Mouse (Mus musculus) limb, embryonic 15.5 days (tissue): ENCODE data around the gene Dock2. TPM values are rescaled to one million over a fixed set of nuclear protein-coding genes. Genes with fewer than 3 reads are reported as not detected.

Source experiments
- ATAC-seq: fragments of 200-750 bp; cut with Nextera tagmentation; 2 replicates; pipeline ENCODE4 v1.8.0; 2017; ENCODE audit warnings: low read depth, moderate TSS enrichment; ENCODE audit not compliant: insufficient number of reproducible peaks, low FRiP score, low TSS enrichment
- H3K27ac ChIP-seq: fragments of 300-500 bp; sonication (generic); 2 replicates; pipeline ENCODE4 v1.5.1; 2015; ENCODE audit warnings: moderate library complexity, mild to moderate bottlenecking, inconsistent platforms
- H3K27me3 ChIP-seq: fragments of 300-500 bp; sonication (generic); 2 replicates; pipeline ENCODE4 v1.6.1; 2015; ENCODE audit warnings: inconsistent platforms
- H3K36me3 ChIP-seq: fragments of 300-500 bp; sonication (generic); 2 replicates; pipeline ENCODE4 v1.6.1; 2015; ENCODE audit warnings: inconsistent platforms
- H3K4me1 ChIP-seq: fragments of 300-500 bp; sonication (generic); 2 replicates; pipeline ENCODE4 v1.6.1; 2015; ENCODE audit warnings: inconsistent platforms
- H3K4me2 ChIP-seq: fragments of 300-500 bp; sonication (generic); 2 replicates; pipeline ENCODE4 v1.6.1; 2015; ENCODE audit warnings: mild to moderate bottlenecking, inconsistent platforms
- H3K4me3 ChIP-seq: fragments of 300-500 bp; sonication (generic); 2 replicates; pipeline ENCODE4 v1.5.1; 2015; ENCODE audit warnings: mild to moderate bottlenecking, inconsistent platforms
- H3K9ac ChIP-seq: fragments of 300-500 bp; sonication (generic); 2 replicates; pipeline ENCODE4 v1.6.1; 2015; ENCODE audit warnings: inconsistent platforms
- H3K9me3 ChIP-seq: fragments of 300-500 bp; sonication (generic); 2 replicates; pipeline ENCODE4 v1.6.1; 2016; ENCODE audit warnings: inconsistent platforms
- WGBS: fragments of 180-500 bp; shearing (Covaris S2); methylation state at CpG from one replicate; pipeline ENCODE4 v1.1.7; 2015; 5-methylcytosine and 5-hydroxymethylcytosine counted together
- polyA plus RNA-seq: library from polyadenylated mRNA; unstranded; fragments of >200 nt; fragmentation: Nextera tagmentation; extraction: Ambion mirVana; gene quantifications from 2 replicates; pipeline ENCODE4 v1.2.1, GENCODE M21; 2015

Gene Dock2
- polyA plus RNA-seq, 1 experiment from 2014 or later: 2.6 TPM

GRCm38 (mm10) chr11:34708278-34708677 is 75.4 kb downstream of the Dock2 start:
- no peak for ATAC-seq
- Histone ChIP-seq H3K4me1 (no peaks in the 10 kb centered on the region), H3K9ac (no peak overlapping the region), H3K27ac (no peak overlapping the region), H3K27me3 (no peaks in the 10 kb centered on the region), H3K4me2 (no peak overlapping the region), H3K36me3 (no peaks in the 10 kb centered on the region), H3K9me3 (no peaks in the 10 kb centered on the region), H3K4me3 (no peak overlapping the region)
- 70% methylated on average over 11 of the region's 11 CpGs for WGBS

GRCm38 (mm10) chr11:34707360-34707759 is 76.3 kb downstream of the Dock2 start:
- H3K4me3 ChIP-seq: no peak overlapping the region
- 74% methylated on average over 5 of the region's 5 CpGs for WGBS
- H3K36me3 ChIP-seq: no peaks in the 10 kb centered on the region
- H3K27me3 ChIP-seq: no peaks in the 10 kb centered on the region
- no peaks in the 10 kb centered on the region for H3K9me3 ChIP-seq
- no peak overlapping the region for H3K4me2 ChIP-seq
- H3K4me1 ChIP-seq: no peaks in the 10 kb centered on the region
- H3K27ac ChIP-seq: no peak overlapping the region
- no peak for ATAC-seq
- no peak overlapping the region for H3K9ac ChIP-seq

GRCm38 (mm10) chr11:34705108-34705446 is 78.6 kb downstream of the Dock2 start:
- Histone ChIP-seq H3K9me3 (no peaks in the 10 kb centered on the region), H3K27ac (no peak overlapping the region), H3K4me3 (no peak overlapping the region), H3K9ac (no peak overlapping the region), H3K36me3 (no peaks in the 10 kb centered on the region), H3K27me3 (no peaks in the 10 kb centered on the region), H3K4me1 (no peaks in the 10 kb centered on the region), H3K4me2 (no peak overlapping the region)
- WGBS: 64% methylated on average over 4 of the region's 4 CpGs
- ATAC-seq: no peak

DNA sequence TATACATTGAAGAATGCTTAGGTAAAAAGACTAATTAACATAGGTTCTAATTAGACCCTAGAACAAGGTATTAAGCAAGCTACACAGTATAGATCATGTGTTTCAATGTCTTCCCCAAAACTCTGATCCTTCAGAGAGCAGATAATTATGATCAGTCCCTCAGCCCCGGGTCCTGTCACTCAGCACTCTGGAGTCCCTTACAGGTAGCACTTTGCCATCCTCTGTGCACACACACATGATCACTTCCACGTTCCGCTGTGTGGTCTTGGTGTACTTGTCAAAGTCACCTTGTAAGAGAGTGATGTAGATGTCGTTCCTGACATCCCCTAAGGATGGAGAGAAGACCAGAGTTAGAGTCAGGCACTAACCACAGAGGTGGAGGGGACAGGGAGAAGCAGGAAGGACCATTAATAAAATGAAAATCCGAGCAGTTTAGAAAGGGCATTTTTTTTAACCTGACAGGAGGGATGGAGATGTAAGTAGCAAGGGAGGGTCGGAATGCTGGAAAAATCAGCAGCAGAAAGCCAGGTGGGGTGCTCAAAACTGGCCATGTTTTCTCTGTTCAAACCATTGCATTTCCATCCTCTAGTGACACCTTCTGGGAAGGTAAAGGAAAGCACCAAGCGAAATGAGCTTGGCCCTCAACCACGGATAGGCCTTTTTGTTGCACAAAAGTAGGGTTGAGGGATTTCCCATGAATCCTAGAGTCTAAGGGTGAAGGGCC is 79.1 kb downstream of the Dock2 start:
- no peak overlapping the region for H3K4me2 ChIP-seq
- no peaks in the 10 kb centered on the region for H3K36me3 ChIP-seq
- no peak overlapping the region for H3K9ac ChIP-seq
- H3K4me3 ChIP-seq: no peak overlapping the region
- 55% methylated on average over 8 of the region's 8 CpGs for WGBS
- no peaks in the 10 kb centered on the region for H3K9me3 ChIP-seq
- no peak overlapping the region for H3K27ac ChIP-seq
- H3K4me1 ChIP-seq: no peaks in the 10 kb centered on the region
- ATAC-seq: no peak
- no peaks in the 10 kb centered on the region for H3K27me3 ChIP-seq

- no peak overlapping the region for H3K9ac ChIP-seq
- H3K27me3 ChIP-seq: no peaks in the 10 kb centered on the region
- 54% methylated on average over 6 of the region's 6 CpGs for WGBS
- H3K9me3 ChIP-seq: no peaks in the 10 kb centered on the region
- no peaks in the 10 kb centered on the region for H3K4me1 ChIP-seq
- ATAC-seq: no peak
- no peak overlapping the region for H3K27ac ChIP-seq
- no peak overlapping the region for H3K4me3 ChIP-seq
- no peak overlapping the region for H3K4me2 ChIP-seq
- no peaks in the 10 kb centered on the region for H3K36me3 ChIP-seq
Observed at GRCm38 (mm10) chr11:34703851-34704250, 79.8 kb downstream of the Dock2 start.

DNA sequence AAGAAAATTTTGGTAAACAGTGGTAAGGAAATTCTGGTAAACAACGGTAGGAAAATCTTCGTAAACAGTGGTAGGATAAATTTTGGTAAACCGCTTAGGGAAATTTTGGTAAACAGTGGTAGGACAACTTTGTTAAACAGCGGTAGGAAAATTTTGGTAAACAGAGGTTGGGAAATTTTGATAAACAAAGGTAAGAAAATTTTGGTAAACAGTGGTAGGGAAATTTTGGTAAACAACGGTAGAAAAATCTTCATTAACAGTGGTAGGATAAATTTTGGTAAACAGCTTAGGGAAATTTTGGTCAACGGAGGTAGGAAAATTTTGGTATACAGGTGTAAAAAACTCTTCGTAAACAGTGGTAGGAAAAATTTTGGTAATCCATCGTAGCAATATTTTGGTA is 101.9 kb downstream of the Dock2 start:
- no peaks in the 10 kb centered on the region for H3K4me1 ChIP-seq
- ATAC-seq: peak; percentile 80
- no peak overlapping the region for H3K4me2 ChIP-seq
- WGBS: 51% methylated on average over 8 of the region's 8 CpGs
- no peak overlapping the region for H3K4me3 ChIP-seq
- no peak overlapping the region for H3K27ac ChIP-seq
- H3K9ac ChIP-seq: no peak overlapping the region
- no peaks in the 10 kb centered on the region for H3K36me3 ChIP-seq
- H3K27me3 ChIP-seq: no peaks in the 10 kb centered on the region
- H3K9me3 ChIP-seq: no peaks in the 10 kb centered on the region

DNA sequence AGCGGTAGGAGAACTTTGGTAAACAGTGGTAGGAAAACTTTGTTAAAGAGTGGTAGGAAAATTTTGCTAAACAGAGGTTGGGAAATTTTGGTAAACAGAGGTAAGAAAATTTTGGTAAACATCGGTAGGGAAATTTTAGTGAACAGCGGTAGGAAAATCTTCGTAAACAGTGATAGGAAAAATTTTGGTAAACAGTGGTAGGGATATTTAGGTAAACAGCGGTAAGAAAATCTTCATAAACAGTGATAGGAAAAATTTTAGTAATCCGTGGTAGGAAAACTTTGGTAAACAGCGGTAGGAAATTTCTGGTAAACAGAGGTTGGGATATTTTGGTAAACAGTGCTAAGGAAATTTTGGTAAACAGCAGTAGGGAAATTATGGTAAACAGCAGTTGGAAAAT is 239.1 kb downstream of the Dock2 start:
- Histone ChIP-seq H3K27me3 (no peaks in the 10 kb centered on the region), H3K4me2 (no peak overlapping the region), H3K9me3 (0 out of 2 replicates have a peak, but pooled peaks cover 7% of the 10 kb centered on the region), H3K9ac (no peak overlapping the region), H3K4me3 (no peak overlapping the region), H3K27ac (no peak overlapping the region), H3K36me3 (no peaks in the 10 kb centered on the region), H3K4me1 (no peaks in the 10 kb centered on the region)
- ATAC-seq: no peak
- WGBS: 72% methylated on average over 7 of the region's 7 CpGs

GRCm38 (mm10) chr11:34532131-34532530 is 251.6 kb downstream of the Dock2 start:
- no peak for ATAC-seq
- no peak overlapping the region for H3K9ac ChIP-seq
- 85% methylated on average over 10 of the region's 10 CpGs for WGBS
- H3K9me3 ChIP-seq: no peaks in the 10 kb centered on the region
- no peaks in the 10 kb centered on the region for H3K4me1 ChIP-seq
- no peak overlapping the region for H3K4me3 ChIP-seq
- H3K36me3 ChIP-seq: no peaks in the 10 kb centered on the region
- H3K27ac ChIP-seq: no peak overlapping the region
- H3K27me3 ChIP-seq: no peaks in the 10 kb centered on the region
- H3K4me2 ChIP-seq: no peak overlapping the region

DNA sequence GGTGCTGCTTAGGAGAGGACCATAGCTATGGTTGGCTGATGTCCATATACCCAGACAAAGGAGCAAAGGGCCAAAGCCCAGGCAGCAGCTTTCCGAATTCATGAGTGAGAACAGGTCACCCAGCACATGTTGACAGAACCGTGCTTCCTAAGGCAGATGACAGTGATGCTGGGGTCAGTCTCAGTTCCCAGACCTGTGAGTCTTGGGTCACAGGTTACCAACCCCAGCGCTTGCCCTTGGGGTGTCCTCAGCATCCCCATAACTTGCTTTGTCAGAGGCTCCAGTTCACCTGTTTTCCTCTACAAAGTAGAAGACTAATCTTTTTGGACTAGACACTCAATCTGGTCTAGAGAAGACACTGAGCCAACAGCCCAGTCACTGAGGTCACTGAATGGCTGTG is 252.7 kb downstream of the Dock2 start:
- Histone ChIP-seq H3K27ac (no peak overlapping the region), H3K9ac (no peak overlapping the region), H3K27me3 (no peaks in the 10 kb centered on the region), H3K36me3 (no peaks in the 10 kb centered on the region), H3K4me3 (no peak overlapping the region), H3K4me1 (no peaks in the 10 kb centered on the region), H3K9me3 (no peaks in the 10 kb centered on the region), H3K4me2 (no peak overlapping the region)
- 96% methylated on average over 3 of the region's 3 CpGs for WGBS
- ATAC-seq: no peak

DNA sequence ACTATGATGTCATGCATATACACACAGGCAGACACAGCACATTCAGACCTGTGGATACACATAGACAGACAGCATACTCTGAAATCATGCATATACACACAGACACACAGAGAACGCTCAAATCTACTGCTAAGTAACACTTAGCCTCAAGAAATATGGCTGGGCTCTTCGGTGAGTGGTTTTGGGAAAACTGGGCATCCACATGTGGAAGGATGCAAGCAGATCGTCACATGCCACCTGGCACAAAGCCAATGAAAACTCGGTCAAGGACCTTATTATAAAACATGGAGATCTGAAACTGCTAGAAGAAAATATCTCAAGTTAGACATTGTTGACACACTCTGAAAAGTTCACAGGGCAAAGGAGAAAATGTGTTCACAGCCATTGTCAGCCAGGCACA is 255.7 kb downstream of the Dock2 start:
- no peak for ATAC-seq
- WGBS: 75% methylated on average over 4 of the region's 4 CpGs
- no peaks in the 10 kb centered on the region for H3K9me3 ChIP-seq
- no peaks in the 10 kb centered on the region for H3K27me3 ChIP-seq
- no peak overlapping the region for H3K27ac ChIP-seq
- no peaks in the 10 kb centered on the region for H3K36me3 ChIP-seq
- H3K4me2 ChIP-seq: no peak overlapping the region
- H3K9ac ChIP-seq: no peak overlapping the region
- no peak overlapping the region for H3K4me3 ChIP-seq
- H3K4me1 ChIP-seq: no peaks in the 10 kb centered on the region

- WGBS: 87% methylated on average over 5 of the region's 5 CpGs
- H3K4me1 ChIP-seq: no peaks in the 10 kb centered on the region
- H3K27me3 ChIP-seq: no peaks in the 10 kb centered on the region
- no peak overlapping the region for H3K4me2 ChIP-seq
- no peaks in the 10 kb centered on the region for H3K9me3 ChIP-seq
- H3K4me3 ChIP-seq: no peak overlapping the region
- no peak overlapping the region for H3K27ac ChIP-seq
- no peak for ATAC-seq
- no peaks in the 10 kb centered on the region for H3K36me3 ChIP-seq
- no peak overlapping the region for H3K9ac ChIP-seq
Observed at GRCm38 (mm10) chr11:34527238-34527637, 256.5 kb downstream of the Dock2 start.

- H3K4me1 ChIP-seq: no peaks in the 10 kb centered on the region
- no peak overlapping the region for H3K9ac ChIP-seq
- H3K36me3 ChIP-seq: no peaks in the 10 kb centered on the region
- H3K4me2 ChIP-seq: no peak overlapping the region
- no peaks in the 10 kb centered on the region for H3K9me3 ChIP-seq
- no peaks in the 10 kb centered on the region for H3K27me3 ChIP-seq
- no peak for ATAC-seq
- H3K27ac ChIP-seq: no peak overlapping the region
- no peak overlapping the region for H3K4me3 ChIP-seq
- 65% methylated on average over 7 of the region's 7 CpGs for WGBS
Observed at GRCm38 (mm10) chr11:34525096-34525891, 258.4 kb downstream of the Dock2 start.
